Mouse (Mus musculus): Measurements from ENCODE around the gene Fetub. TPM values are rescaled to one million over a fixed set of nuclear protein-coding genes. Genes with fewer than 3 reads are reported as not detected.

Gene Fetub
- total and polyA plus RNA-seq, 2 experiments, result 107 to 419 TPM

DNA sequence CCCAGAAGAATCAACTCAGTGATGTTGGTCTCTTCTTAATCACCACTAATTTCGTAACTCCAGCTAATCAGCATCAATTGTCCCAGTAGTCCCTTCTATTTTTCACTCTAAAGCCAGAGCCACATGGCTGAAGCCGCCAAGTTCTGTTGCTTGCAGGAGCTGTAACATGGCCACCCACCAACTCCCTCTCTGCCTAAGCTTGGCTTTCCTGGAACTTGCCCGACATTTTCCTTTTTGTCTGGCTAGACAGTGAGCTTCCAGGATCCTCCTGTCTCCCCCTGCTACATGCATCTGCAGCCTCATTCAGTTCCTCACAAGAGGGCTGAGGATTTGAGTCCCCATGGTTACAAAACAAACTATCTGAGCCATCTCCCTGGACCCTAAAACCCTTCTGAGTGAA, 6.1 kb upstream of the Fetub start:
- Histone ChIP-seq H3K4me3 (ENCODE audit: insufficient read depth, low read depth, low read length) (no peak overlapping the region), H3K27me3 (ENCODE audit: control insufficient read depth, insufficient read depth, low read length) (no peaks in the 10 kb centered on the region), H3K9ac (ENCODE audit: low read depth, low read length) (no peak overlapping the region), H3K27ac (replicated peaks; ENCODE audit: insufficient read depth, low read depth, low read length) (no peak overlapping the region), H3K36me3 (ENCODE audit: control insufficient read depth, insufficient read depth, low read length) (no peaks in the 10 kb centered on the region), H3K79me2 (ENCODE audit: control insufficient read depth, insufficient read depth, low read length) (no peaks in the 10 kb centered on the region), H3K4me1 (ENCODE audit: control insufficient read depth, insufficient read depth, low read length) (no peaks in the 10 kb centered on the region; the same call in 1 of the 2 replicates)
- no peak for DNase-seq (ENCODE audit: extremely low read depth, low read depth, low spot score)
- 98% methylated on average over 3 of the region's 3 CpGs for WGBS
- TF ChIP-seq POLR2A (IDR thresholded peaks at IDR 0.05; ENCODE audit: extremely low read depth, insufficient read depth, low read length), result no peak
- no peak for TF ChIP-seq CTCF (IDR thresholded peaks at IDR 0.05; ENCODE audit: low read depth, low read length)

- 86% methylated on average over 6 of the region's 6 CpGs for WGBS
Measured at GRCm38 (mm10) chr16:22912886-22913285, 5.2 kb upstream of the Fetub start.

GRCm38 (mm10) chr16:22914276-22914675, 3.9 kb upstream of the Fetub start:
- Histone ChIP-seq H3K4me3 (ENCODE audit: insufficient read depth, low read depth, low read length) (no peak overlapping the region), H3K27me3 (ENCODE audit: control insufficient read depth, insufficient read depth, low read length) (no peaks in the 10 kb centered on the region), H3K79me2 (ENCODE audit: control insufficient read depth, insufficient read depth, low read length) (no peaks in the 10 kb centered on the region), H3K4me1 (ENCODE audit: control insufficient read depth, insufficient read depth, low read length) (peaks cover 4% of the 10 kb centered on the region), H3K9ac (ENCODE audit: low read depth, low read length) (no peak overlapping the region), H3K27ac (replicated peaks; ENCODE audit: insufficient read depth, low read depth, low read length) (no peak overlapping the region), H3K36me3 (ENCODE audit: control insufficient read depth, insufficient read depth, low read length) (no peaks in the 10 kb centered on the region)
- peak; percentile 35 for DNase-seq (ENCODE audit: extremely low read depth, low read depth, low spot score)
- TF ChIP-seq CTCF (IDR thresholded peaks at IDR 0.05; ENCODE audit: low read depth, low read length) (no peak), POLR2A (IDR thresholded peaks at IDR 0.05; ENCODE audit: extremely low read depth, insufficient read depth, low read length) (no peak)

More at GRCm38 (mm10) chr16:22912886-22913285, 5.2 kb upstream of the Fetub start:
- Histone ChIP-seq H3K27me3 (ENCODE audit: control insufficient read depth, insufficient read depth, low read length) (no peaks in the 10 kb centered on the region), H3K79me2 (ENCODE audit: control insufficient read depth, insufficient read depth, low read length) (no peaks in the 10 kb centered on the region), H3K4me1 (ENCODE audit: control insufficient read depth, insufficient read depth, low read length) (no peaks in the 10 kb centered on the region; the same call in 1 of the 2 replicates), H3K9ac (ENCODE audit: low read depth, low read length) (no peak overlapping the region), H3K4me3 (ENCODE audit: insufficient read depth, low read depth, low read length) (no peak overlapping the region), H3K27ac (replicated peaks; ENCODE audit: insufficient read depth, low read depth, low read length) (no peak overlapping the region), H3K36me3 (ENCODE audit: control insufficient read depth, insufficient read depth, low read length) (no peaks in the 10 kb centered on the region)
- no peak for TF ChIP-seq CTCF (IDR thresholded peaks at IDR 0.05; ENCODE audit: low read depth, low read length)
- no peak for TF ChIP-seq POLR2A (IDR thresholded peaks at IDR 0.05; ENCODE audit: extremely low read depth, insufficient read depth, low read length)
- no peak for DNase-seq (ENCODE audit: extremely low read depth, low read depth, low spot score)

GRCm38 (mm10) chr16:22918664-22919312, 654 bp downstream of the Fetub start:
- Histone ChIP-seq H3K27me3 (ENCODE audit: control insufficient read depth, insufficient read depth, low read length) (no peaks in the 10 kb centered on the region), H3K79me2 (ENCODE audit: control insufficient read depth, insufficient read depth, low read length) (no peaks in the 10 kb centered on the region), H3K36me3 (ENCODE audit: control insufficient read depth, insufficient read depth, low read length) (no peaks in the 10 kb centered on the region), H3K4me3 (ENCODE audit: insufficient read depth, low read depth, low read length) (no peak overlapping the region), H3K9ac (ENCODE audit: low read depth, low read length) (no peak overlapping the region), H3K4me1 (ENCODE audit: control insufficient read depth, insufficient read depth, low read length) (peaks cover 5% of the 10 kb centered on the region), H3K27ac (replicated peaks; ENCODE audit: insufficient read depth, low read depth, low read length) (peak overlapping the region; percentile 49)
- 61% methylated on average over 15 of the region's 15 CpGs for WGBS
- no peak for TF ChIP-seq CTCF (IDR thresholded peaks at IDR 0.05; ENCODE audit: low read depth, low read length)
- no peak for TF ChIP-seq POLR2A (IDR thresholded peaks at IDR 0.05; ENCODE audit: extremely low read depth, insufficient read depth, low read length)
- peak; percentile 37 for DNase-seq (ENCODE audit: extremely low read depth, low read depth, low spot score)

DNA sequence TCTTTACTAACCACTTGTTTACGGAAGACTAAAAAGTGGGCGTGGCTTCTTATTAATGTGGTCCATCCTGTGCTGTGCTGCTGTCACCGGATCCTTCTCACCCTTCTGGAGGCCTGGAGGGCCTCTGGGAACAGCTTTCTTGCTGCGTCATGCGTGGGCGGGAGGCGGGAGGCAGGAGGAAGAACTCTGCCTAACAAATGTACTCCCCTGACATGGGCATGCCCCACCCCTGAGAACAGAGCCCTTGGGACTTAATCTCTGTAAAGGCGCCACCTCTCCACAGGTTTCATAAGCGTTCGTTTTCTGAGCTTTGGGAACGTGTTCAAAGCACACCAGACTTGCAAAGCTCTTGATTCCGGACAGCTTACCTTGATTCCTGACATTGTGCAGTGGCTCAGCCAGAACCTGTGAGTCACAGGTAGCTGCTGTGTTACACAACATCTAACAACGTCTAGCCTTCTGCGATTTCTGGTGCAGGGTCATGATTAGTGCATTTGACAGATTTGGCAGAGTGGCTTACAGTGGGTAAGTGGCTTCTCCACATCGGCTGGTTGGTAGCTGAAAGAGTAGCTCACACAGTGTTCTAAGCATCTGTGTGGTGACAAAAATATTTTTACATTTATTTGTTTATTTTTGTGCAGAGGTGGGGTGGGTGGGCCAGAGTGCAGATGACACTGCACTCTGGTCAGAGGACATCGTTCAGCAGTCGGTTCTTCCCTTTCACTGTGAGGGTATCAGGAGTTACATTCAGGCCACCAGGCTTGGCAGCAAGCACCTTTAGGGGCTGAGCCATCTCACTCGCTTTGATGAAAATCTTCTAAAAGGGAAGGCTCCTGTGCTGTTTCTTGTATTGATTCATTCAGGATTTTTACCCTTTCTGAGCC, 2.1 kb downstream of the Fetub start:
- TF ChIP-seq POLR2A (IDR thresholded peaks at IDR 0.05; ENCODE audit: extremely low read depth, insufficient read depth, low read length), result 0 out of 2 replicates have a peak, but pooled peaks have one; percentile 13
- no peak for TF ChIP-seq CTCF (IDR thresholded peaks at IDR 0.05; ENCODE audit: low read depth, low read length)
- peak overlapping the region; percentile 92 for H3K27ac ChIP-seq (replicated peaks; ENCODE audit: insufficient read depth, low read depth, low read length)
- H3K4me1 ChIP-seq (ENCODE audit: control insufficient read depth, insufficient read depth, low read length), result peaks cover 5% of the 10 kb centered on the region
- no peaks in the 10 kb centered on the region for H3K79me2 ChIP-seq (ENCODE audit: control insufficient read depth, insufficient read depth, low read length)
- peak; percentile 99 for DNase-seq (ENCODE audit: extremely low read depth, low read depth, low spot score)
- H3K27me3 ChIP-seq (ENCODE audit: control insufficient read depth, insufficient read depth, low read length), result no peaks in the 10 kb centered on the region
- H3K4me3 ChIP-seq (ENCODE audit: insufficient read depth, low read depth, low read length), result peak overlapping the region; percentile 41
- WGBS, result 16% methylated on average over 18 of the region's 18 CpGs
- no peaks in the 10 kb centered on the region for H3K36me3 ChIP-seq (ENCODE audit: control insufficient read depth, insufficient read depth, low read length)
- peak overlapping the region; percentile 59 for H3K9ac ChIP-seq (ENCODE audit: low read depth, low read length)
